Mouse (Mus musculus) bone marrow macrophage, adult 2 months (primary cell): ENCODE results near the gene Rsad1.

Source experiments
- CTCF ChIP-seq: IDR thresholded peaks from 2 replicates; pipeline ENCODE4 v1.5.1; 2012; ENCODE audit warnings: low read depth, mild to moderate bottlenecking, low read length, moderate library complexity
- POLR2A ChIP-seq: IDR thresholded peaks from 2 replicates; pipeline ENCODE4 v1.6.1; 2012; ENCODE audit warnings: mild to moderate bottlenecking, low read depth, low read length, borderline replicate concordance

DNA sequence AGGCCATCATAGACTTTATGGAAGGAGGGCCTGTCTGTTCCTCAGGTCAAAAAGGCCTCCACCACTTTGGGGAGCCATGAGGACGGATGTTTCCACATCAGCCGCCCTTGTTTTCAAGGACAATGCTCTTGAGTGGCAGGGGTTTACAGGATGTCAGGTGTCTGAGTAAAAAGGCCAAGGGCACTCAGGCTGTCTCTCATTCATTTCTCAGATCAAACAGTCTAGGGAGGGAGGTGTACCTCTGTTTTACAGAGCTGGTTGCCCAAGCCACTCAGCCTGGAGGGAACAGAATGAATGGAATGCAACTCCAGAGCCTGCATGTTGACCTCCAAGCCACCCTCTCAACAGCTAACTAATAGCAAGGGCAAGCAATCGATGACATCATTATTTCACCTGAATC, 53.6 kb downstream of the Rsad1 start:
- TF ChIP-seq POLR2A (no peak), CTCF (no peak)
